8 mouse cellular contexts compared by ENCODE assay signal in the genomic region with DNA sequence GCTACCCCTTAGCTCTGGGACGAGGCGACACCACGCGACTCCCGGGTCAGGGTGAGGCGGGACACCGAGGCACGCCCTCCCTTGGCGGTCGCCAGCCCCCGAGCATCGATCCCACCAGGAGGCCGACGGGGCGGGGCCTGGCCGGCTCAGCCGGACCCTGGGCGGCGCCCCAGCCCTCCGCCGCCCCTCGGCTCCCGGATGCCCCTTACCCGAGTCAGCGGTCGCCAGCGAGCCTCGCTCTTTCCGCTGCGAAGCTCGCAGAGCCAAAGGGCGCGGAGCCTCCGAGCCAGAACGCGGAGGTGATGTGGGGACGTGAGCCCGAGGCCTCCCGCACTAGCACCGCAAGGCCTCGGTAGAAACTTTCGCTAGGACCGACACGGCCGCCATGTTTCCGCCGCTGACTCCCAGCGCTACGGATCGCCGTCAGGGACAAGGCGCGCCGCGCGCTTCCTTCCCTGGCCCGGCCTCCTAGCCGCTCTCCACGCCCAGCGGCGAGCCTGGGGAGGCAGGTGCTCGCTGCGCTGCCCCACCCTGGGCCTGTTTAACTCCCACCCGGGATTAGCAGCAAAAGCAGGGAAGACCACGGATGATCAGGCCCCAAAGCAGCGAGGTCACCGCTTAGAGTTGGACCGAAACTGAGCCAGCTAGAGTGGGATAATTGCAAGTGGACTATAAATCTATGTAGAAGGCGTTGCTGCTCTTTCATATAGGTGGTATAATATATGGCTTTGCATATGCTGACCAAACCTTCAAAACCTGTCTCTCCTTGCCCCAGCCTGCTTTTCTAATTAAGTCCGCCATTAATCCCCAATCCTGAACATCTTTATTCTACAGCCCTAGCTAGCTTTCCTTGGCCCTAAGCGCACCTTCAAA. TPM values are rescaled to one million over a fixed set of nuclear protein-coding genes. Genes with fewer than 3 reads are reported as not detected.
DNase-seq lines count a peak whose midpoint lies in the region; ATAC-seq lines count a peak whose summit lies in the region.

A gene (minus strand): TSS at position 480 of the 873 bp plus-strand sequence.

- no peaks in the 10 kb centered on the region for H3K9me3 ChIP-seq in intestine, embryonic 15.5 days

- 2% methylated on average over 71 of the region's 71 CpGs for WGBS in intestine, embryonic 15.5 days

- H3K27me3 ChIP-seq in intestine, embryonic 15.5 days (replicated peaks) = no peaks in the 10 kb centered on the region

- peak within 1 kb of the TSS; percentile 81 for H3K4me2 ChIP-seq in intestine, embryonic 15.5 days (replicated peaks)

- no peaks in the 10 kb centered on the region for H3K36me3 ChIP-seq in intestine, embryonic 15.5 days

- intact Hi-C loops in gastrocnemius, postnatal 36 days (cut with DNase I) = loop anchor here (5.0 kb wide), 1 partner anchor 69 kb away; a partner anchor contains a TSS
- intact Hi-C loops in left cerebral cortex, postnatal 25 days (cut with DNase I) = loop anchor here (1.0 to 2.0 kb wide), 2 partner anchors 70 to 263 kb away; a partner anchor contains a TSS

- peak; percentile 85 for DNase-seq in adrenal gland, adult 8-10 months
- peak; percentile 86 for DNase-seq in embryo, embryonic 11.5 days (ENCODE audit: low read depth, low spot score)
- peak; percentile 92 to 94 for DNase-seq in gastrocnemius, postnatal 36 days
- peak; percentile 94 to 96 for DNase-seq in left cerebral cortex, postnatal 25 days (ENCODE audit: low spot score in 2 of 2)
- DNase-seq in mesoderm, embryonic 11.5 days (ENCODE audit: low read depth, low spot score) = peak; percentile 93
- DNase-seq in right cerebral cortex, postnatal 25 days = peak; percentile 97
- peak; percentile 93 to 94 for DNase-seq in urinary bladder, postnatal 36 days (ENCODE audit: low spot score in 2 of 2)

- H3K4me1 ChIP-seq in intestine, embryonic 15.5 days (replicated peaks) = peaks cover 7% of the 10 kb centered on the region

- peak; percentile 98 for ATAC-seq in intestine, embryonic 15.5 days

- peak within 1 kb of the TSS; percentile 96 for H3K27ac ChIP-seq in intestine, embryonic 15.5 days

- H3K9ac ChIP-seq in intestine, embryonic 15.5 days = peak within 1 kb of the TSS; percentile 82

- peak within 1 kb of the TSS; percentile 83 for H3K4me3 ChIP-seq in intestine, embryonic 15.5 days (replicated peaks)

RNA-seq across cellular contexts. Expression of the gene that starts here (rescaled TPM):
- total RNA-seq in adrenal gland, adult 8-10 months (2022) = 10 to 100 TPM; 25.9 to 33.1 (median 29.5) TPM
- 1 to 10 TPM; 6.9 to 7.8 TPM for total RNA-seq in gastrocnemius, postnatal 36 days (2021)
- polyA plus RNA-seq in intestine, embryonic 15.5 days (2015; fragmentation: Nextera tagmentation; extraction: Ambion mirVana) = 31.6 and 34.2 TPM in 2 replicates
- 10 to 100 TPM; 13.4 to 16.4 TPM for total RNA-seq in left cerebral cortex, postnatal 25 days (2021)

Comparison
In these comparisons a context has a peak if more than half of its experiments do, and no peak if none do; other contexts are left out.
1. Peak in every context shown above with its lines: DNase-seq, ATAC-seq, H3K4me3 ChIP-seq and H3K27ac ChIP-seq.